Mouse (Mus musculus) forebrain, embryonic 11.5 days (tissue): ENCODE results near the gene Ccdc24. TPM values are rescaled to one million over a fixed set of nuclear protein-coding genes. Genes with fewer than 3 reads are reported as not detected.
A peak's percentile ranks its signal among the peaks of the same experiment; 100 is the strongest.

Source experiments
- ATAC-seq: fragments of 200-750 bp; cut with Nextera tagmentation; replicated peaks from 2 replicates; pipeline ENCODE4 v1.8.0; 2017; ENCODE audit warnings: moderate TSS enrichment; ENCODE audit not compliant: low FRiP score
- DNase-seq: peaks from one replicate; pipeline ENCODE4 v3.0.0-alpha.2; 2017; ENCODE audit warnings: low spot score
- H3K27ac ChIP-seq: fragments of 300-500 bp; sonication (generic); 2 replicates; pipeline ENCODE4 v1.5.1; 2014; ENCODE audit warnings: low read depth, low read length
- H3K27me3 ChIP-seq: fragments of 300-500 bp; sonication (generic); 2 replicates; pipeline ENCODE4 v1.6.1; 2014; ENCODE audit warnings: mild to moderate bottlenecking, low read length, mixed read lengths; ENCODE audit not compliant: control insufficient read depth, insufficient read depth
- H3K36me3 ChIP-seq: fragments of 300-500 bp; sonication (generic); 2 replicates; pipeline ENCODE4 v1.6.1; 2014; ENCODE audit warnings: mild to moderate bottlenecking, low read length, moderate library complexity, mixed read lengths; ENCODE audit not compliant: control insufficient read depth, insufficient read depth
- H3K4me1 ChIP-seq: fragments of 300-500 bp; sonication (generic); replicated peaks from 2 replicates; pipeline ENCODE4 v1.6.1; 2014; ENCODE audit warnings: low read length, mixed read lengths; ENCODE audit not compliant: control insufficient read depth, insufficient read depth
- H3K4me2 ChIP-seq: fragments of 300-500 bp; sonication (generic); 2 replicates; pipeline ENCODE4 v1.6.1; 2014; ENCODE audit warnings: low read depth, mild to moderate bottlenecking, low read length, moderate library complexity, mixed read lengths; ENCODE audit not compliant: severe bottlenecking
- H3K4me3 ChIP-seq: fragments of 300-500 bp; sonication (generic); 2 replicates; pipeline ENCODE4 v1.5.1; 2014; ENCODE audit warnings: low read depth, low read length
- H3K9ac ChIP-seq: fragments of 300-500 bp; sonication (generic); 2 replicates; pipeline ENCODE4 v1.6.1; 2014; ENCODE audit warnings: low read length
- H3K9me3 ChIP-seq: fragments of 300-500 bp; sonication (generic); 2 replicates; pipeline ENCODE4 v1.6.1; 2016; ENCODE audit warnings: low read length, mixed read lengths; ENCODE audit not compliant: control insufficient read depth
- WGBS: fragments of 180-500 bp; shearing (Covaris S2); extraction: QIAGEN DNeasy Blood & Tissue Kit; methylation state at CpG from one replicate; pipeline ENCODE4 v1.1.7; 2014; 5-methylcytosine and 5-hydroxymethylcytosine counted together
- polyA plus RNA-seq: library from polyadenylated mRNA; unstranded; fragments of >200 nt; fragmentation: Nextera tagmentation; extraction: Ambion mirVana; gene quantifications from 2 replicates; pipeline ENCODE4 v1.2.1, GENCODE M21; 2014

The Ccdc24 gene
- polyA plus RNA-seq, 1 experiment from 2014 or later: 1.7 TPM

GRCm38 (mm10) chr4:117914591-117915442 lies 42.5 kb upstream of the Ccdc24 start, which contains the start of gene Ipo13:
Gene Ipo13, minus strand, starts transcription at chr4:117914999.
- Histone ChIP-seq H3K4me2 (peak within 1 kb of the TSS; percentile 100), H3K9ac (peak within 1 kb of the TSS; percentile 80), H3K9me3 (no peaks in the 10 kb centered on the region), H3K36me3 (no peaks in the 10 kb centered on the region; the same call in 1 of the 2 replicates), H3K4me3 (peak within 1 kb of the TSS; percentile 78), H3K27me3 (no peaks in the 10 kb centered on the region), H3K27ac (peak within 1 kb of the TSS; percentile 72), H3K4me1 (peaks cover 8% of the 10 kb centered on the region)
- 0% methylated on average over 59 of the region's 61 CpGs for WGBS
- DNase-seq (peak; percentile 95), ATAC-seq (peak; percentile 95)

- peak overlapping the region; percentile 80 for H3K9ac ChIP-seq
- peak overlapping the region; percentile 78 for H3K4me3 ChIP-seq
- H3K27me3 ChIP-seq: no peaks in the 10 kb centered on the region
- no peak overlapping the region for H3K27ac ChIP-seq
- H3K36me3 ChIP-seq: no peaks in the 10 kb centered on the region; the same call in 1 of the 2 replicates
- H3K4me2 ChIP-seq: peak overlapping the region; percentile 100
- H3K4me1 ChIP-seq: peaks cover 8% of the 10 kb centered on the region
- DNase-seq (no peak), ATAC-seq (no peak; the same call in 1 of the 2 replicates)
- H3K9me3 ChIP-seq: no peaks in the 10 kb centered on the region
- WGBS: 13% methylated on average over 8 of the region's 8 CpGs
Measured at GRCm38 (mm10) chr4:117914031-117914430, 41.7 kb upstream of the Ccdc24 start.

GRCm38 (mm10) chr4:117913421-117913820 lies 41.1 kb upstream of the Ccdc24 start:
- Histone ChIP-seq H3K27ac (no peak overlapping the region), H3K4me2 (peak overlapping the region; percentile 100), H3K9ac (peak overlapping the region; percentile 80), H3K4me1 (peaks cover 10% of the 10 kb centered on the region), H3K27me3 (no peaks in the 10 kb centered on the region), H3K9me3 (no peaks in the 10 kb centered on the region), H3K36me3 (no peaks in the 10 kb centered on the region; the same call in 1 of the 2 replicates), H3K4me3 (peak overlapping the region; percentile 78)
- ATAC-seq: no peak
- no peak for DNase-seq
- 53% methylated on average over 3 of the region's 3 CpGs for WGBS

GRCm38 (mm10) chr4:117912685-117913273 lies 40.4 kb upstream of the Ccdc24 start:
- H3K36me3 ChIP-seq: no peaks in the 10 kb centered on the region; the same call in 1 of the 2 replicates
- no peak overlapping the region for H3K9ac ChIP-seq
- no peaks in the 10 kb centered on the region for H3K27me3 ChIP-seq
- WGBS: 76% methylated on average over 7 of the region's 7 CpGs
- H3K4me3 ChIP-seq: no peak overlapping the region
- ATAC-seq (no peak), DNase-seq (no peak)
- H3K27ac ChIP-seq: no peak overlapping the region
- no peak overlapping the region for H3K4me2 ChIP-seq
- no peaks in the 10 kb centered on the region for H3K9me3 ChIP-seq
- H3K4me1 ChIP-seq: peaks cover 10% of the 10 kb centered on the region

- ATAC-seq: no peak
- Histone ChIP-seq H3K4me2 (no peak overlapping the region), H3K27ac (no peak overlapping the region), H3K27me3 (no peaks in the 10 kb centered on the region), H3K4me1 (peaks cover 10% of the 10 kb centered on the region), H3K36me3 (no peaks in the 10 kb centered on the region; the same call in 1 of the 2 replicates), H3K9me3 (no peaks in the 10 kb centered on the region), H3K4me3 (no peak overlapping the region), H3K9ac (no peak overlapping the region)
- no peak for DNase-seq
- WGBS: 95% methylated on average over 13 of the region's 13 CpGs
Measured at GRCm38 (mm10) chr4:117912131-117912561, 39.8 kb upstream of the Ccdc24 start.

GRCm38 (mm10) chr4:117908834-117909453 lies 36.6 kb upstream of the Ccdc24 start:
- Histone ChIP-seq H3K27me3 (no peaks in the 10 kb centered on the region), H3K9ac (0 out of 2 replicates have a peak overlapping the region, but pooled peaks have one; percentile 20), H3K4me3 (no peak overlapping the region), H3K27ac (peak overlapping the region; percentile 65), H3K9me3 (no peaks in the 10 kb centered on the region), H3K36me3 (peaks cover 4% of the 10 kb centered on the region; the same call in 1 of the 2 replicates), H3K4me1 (peaks cover 8% of the 10 kb centered on the region; the same call in 1 of the 2 replicates), H3K4me2 (peak overlapping the region; percentile 21; the same call in 1 of the 2 replicates)
- 69% methylated on average over 8 of the region's 8 CpGs for WGBS
- DNase-seq (no peak), ATAC-seq (peak; percentile 83)

GRCm38 (mm10) chr4:117906196-117906595 lies 33.8 kb upstream of the Ccdc24 start:
- Histone ChIP-seq H3K4me2 (no peak overlapping the region), H3K9me3 (no peaks in the 10 kb centered on the region), H3K27me3 (no peaks in the 10 kb centered on the region), H3K4me3 (no peak overlapping the region), H3K9ac (no peak overlapping the region), H3K27ac (no peak overlapping the region), H3K36me3 (peaks cover 16% of the 10 kb centered on the region), H3K4me1 (peaks cover 3% of the 10 kb centered on the region; the same call in 1 of the 2 replicates)
- 91% methylated on average over 3 of the region's 3 CpGs for WGBS
- no peak for ATAC-seq
- no peak for DNase-seq

GRCm38 (mm10) chr4:117904761-117905160 lies 32.4 kb upstream of the Ccdc24 start:
- WGBS: 96% methylated on average over 8 of the region's 8 CpGs
- H3K36me3 ChIP-seq: peaks cover 23% of the 10 kb centered on the region

More at GRCm38 (mm10) chr4:117904761-117905160, 32.4 kb upstream of the Ccdc24 start:
- Histone ChIP-seq H3K4me3 (no peak overlapping the region), H3K9me3 (no peaks in the 10 kb centered on the region), H3K4me1 (peaks cover 3% of the 10 kb centered on the region; the same call in 1 of the 2 replicates), H3K27ac (no peak overlapping the region), H3K9ac (no peak overlapping the region), H3K27me3 (no peaks in the 10 kb centered on the region), H3K4me2 (no peak overlapping the region)
- ATAC-seq (no peak), DNase-seq (no peak)
